Mouse (Mus musculus) stomach, embryonic 16.5 days (tissue): ENCODE data around the gene Cep295nl. TPM values are rescaled to one million over a fixed set of nuclear protein-coding genes. Genes with fewer than 3 reads are reported as not detected.

ENCODE experiments used
- ATAC-seq: fragments of 200-750 bp; cut with Nextera tagmentation; 2 replicates; pipeline ENCODE4 v1.8.0; 2017; ENCODE audit warnings: moderate number of reproducible peaks, moderate TSS enrichment; ENCODE audit not compliant: insufficient read depth, low FRiP score
- H3K27ac ChIP-seq: fragments of 300-500 bp; sonication (generic); 2 replicates; pipeline ENCODE4 v1.5.1; 2014; ENCODE audit warnings: low read length
- H3K27me3 ChIP-seq: fragments of 300-500 bp; sonication (generic); 2 replicates; pipeline ENCODE4 v1.6.1; 2014; ENCODE audit warnings: low read length, control low read depth, mixed read lengths; ENCODE audit not compliant: control insufficient read depth, insufficient read depth
- H3K36me3 ChIP-seq: fragments of 300-500 bp; sonication (generic); 2 replicates; pipeline ENCODE4 v1.6.1; 2014; ENCODE audit warnings: low read length; ENCODE audit not compliant: control insufficient read depth, insufficient read depth
- H3K4me1 ChIP-seq: fragments of 300-500 bp; sonication (generic); 2 replicates; pipeline ENCODE4 v1.6.1; 2014; ENCODE audit warnings: low read length, control low read depth, mixed read lengths; ENCODE audit not compliant: control insufficient read depth, insufficient read depth
- H3K4me2 ChIP-seq: fragments of 300-500 bp; sonication (generic); 2 replicates; pipeline ENCODE4 v1.6.1; 2014; ENCODE audit warnings: low read depth, low read length, mixed read lengths
- H3K4me3 ChIP-seq: fragments of 300-500 bp; sonication (generic); replicated peaks from 2 replicates; pipeline ENCODE4 v1.5.1; 2014; ENCODE audit warnings: mild to moderate bottlenecking, low read length
- H3K9ac ChIP-seq: fragments of 300-500 bp; sonication (generic); 2 replicates; pipeline ENCODE4 v1.6.1; 2014; ENCODE audit warnings: low read length
- H3K9me3 ChIP-seq: fragments of 300-500 bp; sonication (generic); replicated peaks from 2 replicates; pipeline ENCODE4 v1.6.1; 2016; ENCODE audit warnings: low read length, control low read depth; ENCODE audit not compliant: control insufficient read depth
- WGBS: fragments of 180-500 bp; shearing (Covaris S2); extraction: QIAGEN DNeasy Blood & Tissue Kit; methylation state at CpG from one replicate; pipeline ENCODE4 v1.1.7; 2014; 5-methylcytosine and 5-hydroxymethylcytosine counted together
- polyA plus RNA-seq: library from polyadenylated mRNA; unstranded; fragments of >200 nt; fragmentation: Nextera tagmentation; extraction: Ambion mirVana; gene quantifications from 2 replicates; pipeline ENCODE4 v1.2.1, GENCODE M21; 2015

Gene Cep295nl
- polyA plus RNA-seq, 1 experiment from 2014 or later, result 0.36 TPM

DNA sequence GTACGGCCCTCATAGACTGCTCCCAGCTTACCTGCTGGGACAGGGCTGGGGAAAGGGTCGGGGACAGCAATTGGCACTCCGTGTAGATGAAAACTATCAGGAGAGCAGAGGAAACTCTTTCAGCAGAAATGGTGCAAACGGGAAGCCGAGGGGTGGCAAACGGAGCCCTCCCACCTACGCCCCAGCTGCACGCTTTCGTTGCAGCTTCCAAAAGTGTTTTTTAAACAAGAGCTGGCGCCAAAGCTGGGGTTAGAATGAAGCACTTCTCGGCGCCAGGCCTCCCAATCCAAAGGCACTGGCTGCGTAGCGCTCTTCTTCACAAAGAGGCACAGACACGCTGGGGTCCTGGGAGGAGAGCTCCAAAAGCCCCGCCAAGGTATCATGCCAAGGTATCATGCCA lies 11.5 kb downstream of the Cep295nl start:
- H3K36me3 ChIP-seq, result no peaks in the 10 kb centered on the region
- H3K27me3 ChIP-seq, result no peaks in the 10 kb centered on the region
- H3K27ac ChIP-seq, result no peak overlapping the region
- no peak overlapping the region for H3K4me2 ChIP-seq
- H3K9me3 ChIP-seq, result no peaks in the 10 kb centered on the region
- peaks cover 16% of the 10 kb centered on the region; the same call in 1 of the 2 replicates for H3K4me1 ChIP-seq
- 93% methylated on average over 16 of the region's 16 CpGs for WGBS
- no peak overlapping the region for H3K4me3 ChIP-seq
- ATAC-seq, result no peak
- H3K9ac ChIP-seq, result no peak overlapping the region

DNA sequence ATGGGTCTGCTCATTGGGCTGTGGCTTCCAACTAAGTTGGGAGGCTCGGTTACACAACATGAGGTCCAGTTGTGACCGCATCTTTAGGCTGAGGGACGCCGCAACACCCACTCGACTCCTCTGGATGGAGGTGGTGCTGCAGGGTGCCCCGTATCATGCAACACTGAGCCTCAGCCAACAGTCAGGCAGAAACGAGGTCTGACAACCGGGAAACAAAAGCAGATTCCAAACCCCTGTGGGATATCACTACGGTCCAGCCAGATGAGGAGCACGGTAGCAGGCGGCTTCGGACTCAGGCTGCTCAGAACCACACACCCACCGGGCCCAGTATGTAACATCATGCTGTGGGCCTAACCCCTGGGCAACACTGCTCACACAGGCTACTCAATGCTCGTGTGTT lies 11.9 kb downstream of the Cep295nl start:
- Histone ChIP-seq H3K27me3 (no peaks in the 10 kb centered on the region), H3K36me3 (no peaks in the 10 kb centered on the region), H3K27ac (no peak overlapping the region), H3K4me2 (no peak overlapping the region), H3K9ac (no peak overlapping the region), H3K9me3 (no peaks in the 10 kb centered on the region), H3K4me1 (peaks cover 16% of the 10 kb centered on the region; the same call in 1 of the 2 replicates), H3K4me3 (no peak overlapping the region)
- WGBS, result 94% methylated on average over 14 of the region's 14 CpGs
- ATAC-seq, result no peak

DNA sequence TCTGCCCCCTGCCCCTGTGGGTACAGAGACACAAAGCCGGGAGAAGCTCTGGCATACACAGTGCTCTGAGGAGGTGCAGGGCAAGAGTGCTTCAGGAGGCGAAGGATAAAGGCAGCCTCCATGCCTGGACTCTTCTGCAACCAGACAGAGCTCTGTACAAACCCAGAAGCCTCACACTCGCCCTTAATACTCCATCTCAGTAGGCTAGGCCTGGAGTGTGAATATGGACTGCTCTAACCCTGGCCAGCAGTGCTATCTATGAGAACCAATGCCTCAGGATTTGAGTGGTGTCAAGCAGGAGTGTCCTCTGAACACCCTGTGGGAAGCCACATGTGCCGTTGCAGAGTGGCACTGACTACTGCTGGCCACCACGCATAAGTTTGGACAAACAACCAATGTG lies 13.4 kb downstream of the Cep295nl start:
- Histone ChIP-seq H3K4me3 (no peak overlapping the region), H3K27ac (no peak overlapping the region), H3K27me3 (no peaks in the 10 kb centered on the region), H3K9me3 (no peaks in the 10 kb centered on the region), H3K9ac (no peak overlapping the region), H3K4me2 (no peak overlapping the region), H3K4me1 (peaks cover 16% of the 10 kb centered on the region; the same call in 1 of the 2 replicates), H3K36me3 (no peaks in the 10 kb centered on the region)
- WGBS, result 88% methylated on average over 5 of the region's 5 CpGs
- no peak for ATAC-seq

DNA sequence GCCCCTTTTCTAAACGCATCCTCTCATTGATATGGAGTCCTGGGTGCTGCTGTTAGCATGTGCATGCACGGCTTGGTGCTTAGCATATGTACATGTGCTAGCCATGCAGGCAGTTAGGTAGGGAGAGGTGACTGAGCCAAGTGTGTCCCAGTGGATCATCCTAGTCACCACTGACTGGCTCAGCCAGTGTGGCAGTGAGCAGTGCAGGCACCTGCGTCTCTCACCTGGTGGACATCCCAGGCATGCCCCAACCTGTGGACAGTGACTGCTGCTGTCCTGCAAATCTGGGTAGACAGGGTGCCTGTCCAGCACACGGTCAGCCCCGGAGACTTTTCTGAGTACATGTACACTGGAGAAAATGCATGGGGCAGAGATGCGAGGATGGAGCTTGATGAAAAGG lies 13.8 kb downstream of the Cep295nl start:
- no peak for ATAC-seq

DNA sequence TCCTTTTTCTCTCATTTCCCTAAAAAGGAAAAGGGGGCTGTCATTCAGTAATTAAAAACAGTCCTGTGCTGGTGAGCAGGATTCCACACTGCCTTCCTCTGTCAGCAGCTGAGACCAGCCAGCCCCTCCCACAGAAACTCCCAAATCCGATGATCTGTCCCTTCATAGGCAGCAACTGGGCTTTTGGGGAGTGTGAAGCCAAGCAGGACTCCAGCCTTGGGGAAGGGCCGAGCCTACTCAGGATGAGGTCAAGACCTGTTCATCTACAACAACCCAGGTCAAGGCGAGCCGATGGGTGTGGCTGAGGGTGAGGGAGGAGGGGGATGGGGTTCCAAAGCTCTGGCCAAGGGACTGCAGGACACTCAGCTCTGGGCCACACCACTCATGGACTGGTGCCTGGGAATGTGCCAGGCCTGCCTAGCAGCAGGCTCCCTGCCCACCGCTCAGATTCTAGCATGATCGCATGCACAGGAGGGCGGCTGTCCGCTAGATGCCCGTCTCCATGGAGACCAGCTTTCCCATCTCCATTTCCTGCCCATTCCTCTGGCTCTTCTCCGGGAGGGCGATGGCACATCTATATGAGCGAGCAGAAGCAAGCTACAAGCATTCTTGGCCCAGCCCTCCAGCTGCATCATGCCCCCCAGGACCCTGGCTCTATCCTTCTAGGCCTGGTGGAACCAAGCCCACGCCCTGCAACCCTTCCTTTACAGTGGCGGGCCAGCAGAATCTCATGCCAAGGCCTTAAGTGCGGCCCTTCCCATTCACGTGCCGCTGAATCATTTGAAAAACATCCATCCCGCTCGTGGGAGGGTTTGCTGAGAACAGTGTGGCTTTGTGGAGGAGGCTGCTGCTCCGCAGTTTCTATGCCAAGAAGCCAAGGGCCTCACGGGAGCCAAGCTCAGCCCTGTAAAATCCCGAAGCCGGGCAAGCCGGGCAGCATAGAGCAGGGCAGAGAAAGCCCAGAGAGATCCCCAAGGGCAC lies 15.0 kb downstream of the Cep295nl start:
- H3K27me3 ChIP-seq, result no peaks in the 10 kb centered on the region
- peak; percentile 71 for ATAC-seq
- H3K27ac ChIP-seq, result peak overlapping the region; percentile 41
- H3K4me2 ChIP-seq, result no peak overlapping the region
- peaks cover 16% of the 10 kb centered on the region; the same call in 1 of the 2 replicates for H3K4me1 ChIP-seq
- WGBS, result 59% methylated on average over 24 of the region's 24 CpGs
- no peaks in the 10 kb centered on the region for H3K36me3 ChIP-seq
- H3K4me3 ChIP-seq, result no peak overlapping the region
- H3K9me3 ChIP-seq, result no peaks in the 10 kb centered on the region
- 0 out of 2 replicates have a peak overlapping the region, but pooled peaks have one; percentile 9 for H3K9ac ChIP-seq

More for the DNA sequence above, 13.8 kb downstream of the Cep295nl start:
- peaks cover 16% of the 10 kb centered on the region; the same call in 1 of the 2 replicates for H3K4me1 ChIP-seq
- 91% methylated on average over 6 of the region's 6 CpGs for WGBS
- no peak overlapping the region for H3K9ac ChIP-seq
- H3K36me3 ChIP-seq, result no peaks in the 10 kb centered on the region
- H3K4me2 ChIP-seq, result no peak overlapping the region
- H3K4me3 ChIP-seq, result no peak overlapping the region
- H3K9me3 ChIP-seq, result no peaks in the 10 kb centered on the region
- no peak overlapping the region for H3K27ac ChIP-seq
- no peaks in the 10 kb centered on the region for H3K27me3 ChIP-seq

DNA sequence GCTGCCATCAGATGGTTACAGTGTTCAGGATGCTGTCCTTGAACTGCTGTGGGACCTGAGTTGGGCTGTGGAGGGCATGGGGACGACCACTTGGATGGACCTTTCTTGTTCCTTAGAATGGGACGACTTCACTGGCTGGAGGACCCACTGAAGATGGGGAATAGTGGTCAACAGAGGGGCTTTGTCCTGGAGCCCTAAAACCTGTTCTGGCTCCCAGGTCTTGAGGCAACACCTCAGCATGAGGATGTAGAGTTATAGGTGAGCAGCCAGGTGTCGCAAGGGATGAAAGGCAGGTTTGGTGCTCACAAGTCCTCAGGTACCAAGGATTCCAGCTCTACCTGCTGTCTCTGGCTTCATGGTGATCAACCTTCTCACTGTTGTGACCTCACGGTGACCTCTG lies 15.8 kb downstream of the Cep295nl start:
- no peak for ATAC-seq
- no peak overlapping the region for H3K9ac ChIP-seq
- no peaks in the 10 kb centered on the region for H3K27me3 ChIP-seq
- no peaks in the 10 kb centered on the region for H3K9me3 ChIP-seq
- peaks cover 16% of the 10 kb centered on the region; the same call in 1 of the 2 replicates for H3K4me1 ChIP-seq
- no peak overlapping the region for H3K4me3 ChIP-seq
- no peak overlapping the region for H3K4me2 ChIP-seq
- no peak overlapping the region; the same call in 1 of the 2 replicates for H3K27ac ChIP-seq
- WGBS, result 83% methylated on average over 4 of the region's 4 CpGs
- no peaks in the 10 kb centered on the region for H3K36me3 ChIP-seq

DNA sequence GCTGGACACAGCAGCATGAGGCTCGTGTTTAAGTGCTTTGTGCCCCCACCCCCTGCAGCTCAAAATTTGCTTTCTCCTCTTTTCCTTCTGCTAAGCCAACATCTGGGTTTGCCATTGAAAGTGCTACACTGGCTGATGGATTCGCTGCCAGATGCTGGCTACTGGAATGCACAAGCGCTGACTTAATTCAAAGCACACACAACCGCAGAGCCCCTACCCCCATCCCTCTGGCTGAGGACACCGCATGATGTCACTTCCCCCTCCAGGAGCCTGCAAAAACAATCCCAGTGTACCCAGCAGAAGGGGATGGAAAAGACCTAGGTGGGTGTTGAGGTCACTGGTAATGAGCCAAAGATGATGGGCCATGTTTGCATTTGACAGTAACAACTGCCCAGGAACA lies 17.8 kb downstream of the Cep295nl start:
- no peak for ATAC-seq
- Histone ChIP-seq H3K36me3 (peaks cover 3% of the 10 kb centered on the region; the same call in 1 of the 2 replicates), H3K9me3 (no peaks in the 10 kb centered on the region), H3K4me2 (no peak overlapping the region), H3K9ac (no peak overlapping the region), H3K4me3 (no peak overlapping the region), H3K27me3 (no peaks in the 10 kb centered on the region), H3K4me1 (peaks cover 16% of the 10 kb centered on the region; the same call in 1 of the 2 replicates), H3K27ac (no peak overlapping the region)
- 68% methylated on average over 5 of the region's 5 CpGs for WGBS

DNA sequence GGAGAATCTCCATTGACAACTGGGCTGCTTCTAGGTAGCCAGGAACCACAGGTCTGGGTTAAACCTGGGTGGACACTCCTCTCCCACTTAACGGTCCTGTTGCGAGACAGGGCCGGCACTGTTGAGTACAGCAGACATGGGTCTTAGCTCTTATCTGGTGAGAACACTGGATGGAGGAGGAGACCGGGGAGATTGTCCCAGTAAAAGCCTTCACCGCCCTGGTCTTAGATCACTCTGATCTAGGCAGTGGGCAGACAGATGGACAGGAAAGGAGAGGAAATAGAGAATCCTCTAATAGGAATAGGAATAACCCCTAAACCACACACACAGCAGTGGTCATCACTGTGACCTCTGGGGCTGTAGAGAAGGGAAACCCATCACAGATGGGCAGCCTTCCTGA lies 18.3 kb downstream of the Cep295nl start:
- Histone ChIP-seq H3K9me3 (no peaks in the 10 kb centered on the region), H3K4me3 (no peak overlapping the region), H3K4me1 (peaks cover 16% of the 10 kb centered on the region; the same call in 1 of the 2 replicates), H3K27me3 (no peaks in the 10 kb centered on the region), H3K27ac (no peak overlapping the region), H3K9ac (no peak overlapping the region), H3K36me3 (peaks cover 7% of the 10 kb centered on the region; the same call in 1 of the 2 replicates), H3K4me2 (no peak overlapping the region)
- 73% methylated on average over 5 of the region's 5 CpGs for WGBS
- no peak for ATAC-seq

DNA sequence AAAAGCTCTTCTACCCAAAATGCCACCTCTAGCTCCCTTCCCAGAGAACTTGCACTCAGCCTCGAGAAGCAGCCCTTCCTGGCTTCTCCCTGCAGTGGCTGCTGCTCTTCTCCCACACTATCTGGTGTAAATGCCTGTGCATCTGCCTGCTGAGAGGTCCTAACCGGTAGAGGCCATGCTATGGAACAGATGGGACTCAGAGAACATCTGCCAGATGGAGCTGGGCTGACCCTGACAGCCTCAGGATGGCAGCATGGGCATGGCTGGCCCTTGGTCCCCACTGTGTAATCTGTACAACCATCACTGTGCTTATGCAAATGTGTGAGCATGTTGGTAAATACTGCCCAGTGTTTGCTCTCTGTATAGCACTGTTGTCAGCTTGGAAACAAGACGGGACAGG lies 19.7 kb downstream of the Cep295nl start:
- H3K4me3 ChIP-seq, result no peak overlapping the region
- peaks cover 9% of the 10 kb centered on the region; the same call in 1 of the 2 replicates for H3K4me1 ChIP-seq
- no peaks in the 10 kb centered on the region for H3K27me3 ChIP-seq
- no peak for ATAC-seq
- no peaks in the 10 kb centered on the region for H3K9me3 ChIP-seq
- no peak overlapping the region for H3K27ac ChIP-seq
- WGBS, result 57% methylated on average over 3 of the region's 3 CpGs
- peaks cover 7% of the 10 kb centered on the region; the same call in 1 of the 2 replicates for H3K36me3 ChIP-seq
- H3K9ac ChIP-seq, result no peak overlapping the region
- no peak overlapping the region for H3K4me2 ChIP-seq
